Mouse (Mus musculus) ovary, adult 10 weeks (tissue): ENCODE data around the gene Defb6. TPM values are rescaled to one million over a fixed set of nuclear protein-coding genes. Genes with fewer than 3 reads are reported as not detected.

Experiments used
- polyA plus RNA-seq: library from polyadenylated mRNA; stranded (reverse); fragments of 350-450 nt; fragmentation: Illumina TruSeq; extraction: RNeasy Lipid Tissue Mini Kit (QIAGEN cat#74804); gene quantifications from one replicate; pipeline ENCODE4 v1.2.3, GENCODE M21; 2014

Gene Defb6
- not detected for polyA plus RNA-seq

GRCm38 (mm10) chr8:19225161-19225560 is at the start of gene Defb6:
Gene Defb6, plus strand, starts transcription at chr8:19225478.

GRCm38 (mm10) chr8:19239616-19240015 is 14.3 kb downstream of the Defb6 start, which contains the start of gene Defb46:
Gene Defb46, plus strand, starts transcription at chr8:19239916.

GRCm38 (mm10) chr8:19247280-19247679 is 22.0 kb downstream of the Defb6 start, which contains the start of gene Defb5:
Gene Defb5, plus strand, starts transcription at chr8:19247580.

Other genes with a start within 250 kb of the Defb6 start
- gene Defb40, start 247.2 kb upstream of the Defb6 start, polyA plus RNA-seq: not detected
- not detected for gene Defb37, start 234.4 kb upstream of the Defb6 start, polyA plus RNA-seq
- not detected for gene Defb38, start 198.9 kb upstream of the Defb6 start, polyA plus RNA-seq
- not detected for gene Defb39, start 160.7 kb upstream of the Defb6 start, polyA plus RNA-seq
- gene Defb12, start 110.6 kb upstream of the Defb6 start, polyA plus RNA-seq: not detected
- not detected for gene Defb34, start 101.7 kb upstream of the Defb6 start, polyA plus RNA-seq
- gene Gm45826, start 84.7 kb upstream of the Defb6 start, polyA plus RNA-seq: not detected
- not detected for gene Defb14, start 31.1 kb upstream of the Defb6 start, polyA plus RNA-seq
- gene Defb4, start 26.8 kb upstream of the Defb6 start, polyA plus RNA-seq: not detected
- not detected for gene Defb46, start 14.4 kb downstream of the Defb6 start, polyA plus RNA-seq
- gene Defb5, start 22.1 kb downstream of the Defb6 start, polyA plus RNA-seq: not detected
- gene Defb3, start 67.9 kb downstream of the Defb6 start, polyA plus RNA-seq: not detected
- gene Defb8, start 222.1 kb downstream of the Defb6 start, polyA plus RNA-seq: not detected